Mouse (Mus musculus) cortical plate, adult 2 months (tissue): ENCODE results near the gene Ccdc154.

Experiments
- CTCF ChIP-seq: fragments of 200-500 bp; IDR thresholded peaks from 2 replicates; pipeline ENCODE4 v1.5.1; 2011; ENCODE audit warnings: mild to moderate bottlenecking, control low read depth, low read length; ENCODE audit not compliant: insufficient read depth; ENCODE audit errors: extremely low read depth
- POLR2A ChIP-seq: fragments of 200-500 bp; IDR thresholded peaks from 2 replicates; pipeline ENCODE4 v1.6.1; 2011; ENCODE audit warnings: mild to moderate bottlenecking, low read length, control low read depth; ENCODE audit not compliant: insufficient read depth; ENCODE audit errors: extremely low read depth

DNA sequence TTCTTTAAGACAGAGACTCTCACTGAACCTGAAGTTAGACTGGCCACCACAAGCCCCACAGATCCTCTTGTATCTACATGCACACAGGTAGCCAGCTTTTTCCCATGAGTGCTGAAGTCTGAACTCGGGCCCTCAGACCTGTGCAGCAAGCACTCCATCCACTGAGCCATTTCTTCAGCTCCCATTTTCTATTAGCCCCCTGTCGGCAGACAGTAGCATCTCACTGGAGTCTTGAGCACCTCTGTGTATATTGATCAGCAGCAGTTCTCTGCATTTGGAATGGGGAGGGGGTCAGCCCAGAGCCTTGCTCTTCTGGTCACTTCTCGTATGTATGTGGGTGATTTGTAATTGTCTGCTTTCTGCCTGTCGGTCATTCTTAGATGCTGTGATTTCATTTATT, 22.3 kb upstream of the Ccdc154 start:
- TF ChIP-seq CTCF (peak; percentile 26; the same call in 1 of the 2 replicates), POLR2A (no peak)
